Mouse (Mus musculus): ENCODE measurements around the gene Zic5. TPM values are rescaled to one million over a fixed set of nuclear protein-coding genes. Genes with fewer than 3 reads are reported as not detected.
A peak's percentile ranks its signal among the peaks of the same experiment; 100 is the strongest.
"Not testable (repeated sequence)": the region's sequence is repeated elsewhere in the genome, so short reads cannot be mapped to it uniquely, and the experiment has no call there.

The Zic5 gene
- total and polyA plus RNA-seq, 2 experiments from 2014 or later: 31.0 to 51.3 TPM

- Histone ChIP-seq H3K4me1 (ENCODE audit: insufficient read depth, low read length) (no peaks in the 10 kb centered on the region), H3K27ac (peak overlapping the region; percentile 94), H3K36me3 (ENCODE audit: insufficient read depth, low read length) (no peaks in the 10 kb centered on the region), H3K9ac (replicated peaks; ENCODE audit: low read length) (peak overlapping the region; percentile 72), H3K4me3 (ENCODE audit: low read length) (peak overlapping the region; percentile 70), H3K4me2 (ENCODE audit: low read depth, low read length) (peak overlapping the region; percentile 61), H3K9me3 (ENCODE audit: low read length) (no peaks in the 10 kb centered on the region), H3K27me3 (ENCODE audit: insufficient read depth, low read length) (0 out of 2 replicates have a peak, but pooled peaks cover 4% of the 10 kb centered on the region)
- no peak for ATAC-seq
- no peak for TF ChIP-seq CTCF (IDR thresholded peaks at IDR 0.05; ENCODE audit: low read depth)
- WGBS: 31% methylated on average over 3 of the region's 3 CpGs
- DNase-seq (ENCODE audit: low spot score): peak; percentile 23
These were observed 4.0 kb downstream of the Zic5 start for GRCm38 (mm10) chr14:122461500-122461899.

GRCm38 (mm10) chr14:122460226-122460625 is 5.3 kb downstream of the Zic5 start:
- DNase-seq (ENCODE audit: low spot score) (no peak), ATAC-seq (no peak)
- Histone ChIP-seq H3K4me2 (ENCODE audit: low read depth, low read length) (peak overlapping the region; percentile 61), H3K4me1 (ENCODE audit: insufficient read depth, low read length) (no peaks in the 10 kb centered on the region), H3K27ac (peak overlapping the region; percentile 76), H3K9me3 (ENCODE audit: low read length) (no peaks in the 10 kb centered on the region), H3K36me3 (ENCODE audit: insufficient read depth, low read length) (no peaks in the 10 kb centered on the region), H3K27me3 (ENCODE audit: insufficient read depth, low read length) (no peaks in the 10 kb centered on the region), H3K4me3 (ENCODE audit: low read length) (peak overlapping the region; percentile 70), H3K9ac (replicated peaks; ENCODE audit: low read length) (peak overlapping the region; percentile 59)
- TF ChIP-seq CTCF (IDR thresholded peaks at IDR 0.05; ENCODE audit: low read depth): no peak
- 38% methylated on average over 5 of the region's 5 CpGs for WGBS

- Histone ChIP-seq H3K36me3 (ENCODE audit: insufficient read depth, low read length) (no peaks in the 10 kb centered on the region), H3K4me1 (ENCODE audit: insufficient read depth, low read length) (no peaks in the 10 kb centered on the region), H3K4me3 (ENCODE audit: low read length) (peak overlapping the region; percentile 70), H3K9me3 (ENCODE audit: low read length) (no peaks in the 10 kb centered on the region), H3K27ac (peak overlapping the region; percentile 76), H3K4me2 (ENCODE audit: low read depth, low read length) (peak overlapping the region; percentile 61), H3K9ac (replicated peaks; ENCODE audit: low read length) (peak overlapping the region; percentile 59), H3K27me3 (ENCODE audit: insufficient read depth, low read length) (no peaks in the 10 kb centered on the region; the same call in 1 of the 2 replicates)
- no peak for DNase-seq (ENCODE audit: low spot score)
- 64% methylated on average over 1 of the region's 1 CpGs for WGBS
- ATAC-seq: no peak
- no peak for TF ChIP-seq CTCF (IDR thresholded peaks at IDR 0.05; ENCODE audit: low read depth)
These were observed 5.7 kb downstream of the Zic5 start for GRCm38 (mm10) chr14:122459776-122460175.

- not testable (repeated sequence) for H3K4me1 ChIP-seq (ENCODE audit: insufficient read depth, low read length); DNase-seq (ENCODE audit: low spot score); H3K9me3 ChIP-seq (ENCODE audit: low read length); H3K36me3 ChIP-seq (ENCODE audit: insufficient read depth, low read length); ATAC-seq; H3K27me3 ChIP-seq (ENCODE audit: insufficient read depth, low read length)
- Histone ChIP-seq H3K4me2 (ENCODE audit: low read depth, low read length) (peak overlapping the region; percentile 61), H3K4me3 (ENCODE audit: low read length) (peak overlapping the region; percentile 70; the same call in 1 of the 2 replicates), H3K27ac (peak overlapping the region; percentile 76; the same call in 1 of the 2 replicates), H3K9ac (replicated peaks; ENCODE audit: low read length) (peak overlapping the region; percentile 59)
- WGBS: 41% methylated on average over 9 of the region's 12 CpGs
These were observed 6.1 kb downstream of the Zic5 start for GRCm38 (mm10) chr14:122459332-122459731.

- Histone ChIP-seq H3K4me3 (ENCODE audit: low read length) (no peak overlapping the region), H3K4me2 (ENCODE audit: low read depth, low read length) (0 out of 2 replicates have a peak overlapping the region, but pooled peaks have one; percentile 1), H3K9me3 (ENCODE audit: low read length) (no peaks in the 10 kb centered on the region), H3K9ac (replicated peaks; ENCODE audit: low read length) (no peak overlapping the region), H3K27me3 (ENCODE audit: insufficient read depth, low read length) (peaks cover 9% of the 10 kb centered on the region; the same call in 1 of the 2 replicates), H3K4me1 (ENCODE audit: insufficient read depth, low read length) (peaks cover 23% of the 10 kb centered on the region; the same call in 1 of the 2 replicates), H3K36me3 (ENCODE audit: insufficient read depth, low read length) (no peaks in the 10 kb centered on the region), H3K27ac (peak overlapping the region; percentile 83)
- WGBS: 27% methylated on average over 4 of the region's 4 CpGs
- ATAC-seq: no peak
- no peak for TF ChIP-seq CTCF (IDR thresholded peaks at IDR 0.05; ENCODE audit: low read depth)
- DNase-seq (ENCODE audit: low spot score): no peak
These were observed 9.9 kb downstream of the Zic5 start for GRCm38 (mm10) chr14:122455562-122455958.

- ATAC-seq (peak; percentile 6; the same call in 1 of the 2 replicates), DNase-seq (ENCODE audit: low spot score) (peak; percentile 81)
- peaks cover 9% of the 10 kb centered on the region; the same call in 1 of the 2 replicates for H3K27me3 ChIP-seq (ENCODE audit: insufficient read depth, low read length)
- H3K4me2 ChIP-seq (ENCODE audit: low read depth, low read length): 0 out of 2 replicates have a peak overlapping the region, but pooled peaks have one; percentile 6
- H3K36me3 ChIP-seq (ENCODE audit: insufficient read depth, low read length): no peaks in the 10 kb centered on the region
- H3K27ac ChIP-seq: peak overlapping the region; percentile 83
- TF ChIP-seq CTCF (IDR thresholded peaks at IDR 0.05; ENCODE audit: low read depth): no peak
- H3K4me3 ChIP-seq (ENCODE audit: low read length): no peak overlapping the region
- peaks cover 25% of the 10 kb centered on the region; the same call in 1 of the 2 replicates for H3K4me1 ChIP-seq (ENCODE audit: insufficient read depth, low read length)
- no peak overlapping the region for H3K9ac ChIP-seq (replicated peaks; ENCODE audit: low read length)
- 28% methylated on average over 10 of the region's 10 CpGs for WGBS
- no peaks in the 10 kb centered on the region for H3K9me3 ChIP-seq (ENCODE audit: low read length)
These were observed 10.4 kb downstream of the Zic5 start for GRCm38 (mm10) chr14:122454901-122455561.

Measured in hindbrain, postnatal 0 days (tissue).